Mouse (Mus musculus): ENCODE data around the gene Grm7.

Grm7 gene

DNA sequence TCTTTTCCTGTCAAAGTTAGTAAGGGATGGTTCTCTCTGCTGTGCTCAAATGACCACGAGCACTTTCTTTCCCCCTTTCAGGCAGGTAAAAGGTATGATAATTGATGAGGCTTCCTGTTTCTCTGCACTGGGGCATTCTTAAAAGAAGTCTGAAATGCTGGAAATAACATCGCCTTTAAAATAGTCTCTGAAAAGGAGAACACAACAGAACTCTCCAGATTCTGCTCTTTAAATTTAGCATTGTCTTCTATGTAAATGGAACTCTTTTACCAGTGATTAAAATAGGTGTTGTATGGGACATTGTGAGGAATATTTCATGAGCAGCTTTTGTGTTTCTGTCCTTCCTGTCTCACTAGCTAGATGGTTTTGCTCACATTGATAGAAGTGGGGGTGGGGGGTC, 393.7 kb downstream of the Grm7 start:
- DNase-seq = no peak

DNA sequence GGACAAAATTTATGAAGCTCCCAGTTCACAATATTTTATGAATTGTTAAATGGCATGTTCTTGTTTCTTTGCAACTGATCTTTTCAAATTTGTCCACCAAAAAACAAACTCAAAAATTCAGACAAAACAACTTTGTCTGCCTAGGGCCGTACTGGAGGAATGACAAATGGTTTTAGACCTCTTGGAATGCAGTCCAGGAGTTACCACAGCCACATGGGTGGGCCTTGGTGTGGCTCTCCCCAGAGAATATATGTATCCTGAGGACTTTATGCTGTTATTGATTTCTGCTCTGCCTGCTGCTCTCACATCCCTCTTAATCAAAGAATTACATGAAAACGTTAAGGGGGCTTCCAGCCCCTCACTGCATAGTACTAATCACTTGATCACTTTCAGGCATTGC, 400.5 kb downstream of the Grm7 start:
- DNase-seq = no peak

DNA sequence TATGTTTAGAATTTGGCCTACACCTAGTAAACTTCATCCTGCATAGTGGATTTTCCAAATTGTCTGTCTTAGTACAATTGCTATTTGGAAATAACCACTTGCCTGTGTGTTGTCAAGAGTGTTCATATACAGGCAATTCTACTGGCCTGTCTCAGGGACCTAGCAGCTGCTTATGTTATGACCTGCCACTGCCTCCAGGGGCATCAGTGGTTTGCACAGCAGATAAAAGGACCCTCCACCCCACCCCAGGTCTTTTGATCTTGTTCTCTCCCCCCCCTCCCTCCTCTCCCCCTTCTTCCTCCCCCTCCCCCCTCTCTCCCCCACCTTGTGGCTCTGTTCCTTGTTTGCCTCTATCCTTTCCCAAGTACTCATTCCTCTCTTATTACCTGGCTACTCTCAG, 403.9 kb downstream of the Grm7 start:
- DNase-seq = no peak

DNA sequence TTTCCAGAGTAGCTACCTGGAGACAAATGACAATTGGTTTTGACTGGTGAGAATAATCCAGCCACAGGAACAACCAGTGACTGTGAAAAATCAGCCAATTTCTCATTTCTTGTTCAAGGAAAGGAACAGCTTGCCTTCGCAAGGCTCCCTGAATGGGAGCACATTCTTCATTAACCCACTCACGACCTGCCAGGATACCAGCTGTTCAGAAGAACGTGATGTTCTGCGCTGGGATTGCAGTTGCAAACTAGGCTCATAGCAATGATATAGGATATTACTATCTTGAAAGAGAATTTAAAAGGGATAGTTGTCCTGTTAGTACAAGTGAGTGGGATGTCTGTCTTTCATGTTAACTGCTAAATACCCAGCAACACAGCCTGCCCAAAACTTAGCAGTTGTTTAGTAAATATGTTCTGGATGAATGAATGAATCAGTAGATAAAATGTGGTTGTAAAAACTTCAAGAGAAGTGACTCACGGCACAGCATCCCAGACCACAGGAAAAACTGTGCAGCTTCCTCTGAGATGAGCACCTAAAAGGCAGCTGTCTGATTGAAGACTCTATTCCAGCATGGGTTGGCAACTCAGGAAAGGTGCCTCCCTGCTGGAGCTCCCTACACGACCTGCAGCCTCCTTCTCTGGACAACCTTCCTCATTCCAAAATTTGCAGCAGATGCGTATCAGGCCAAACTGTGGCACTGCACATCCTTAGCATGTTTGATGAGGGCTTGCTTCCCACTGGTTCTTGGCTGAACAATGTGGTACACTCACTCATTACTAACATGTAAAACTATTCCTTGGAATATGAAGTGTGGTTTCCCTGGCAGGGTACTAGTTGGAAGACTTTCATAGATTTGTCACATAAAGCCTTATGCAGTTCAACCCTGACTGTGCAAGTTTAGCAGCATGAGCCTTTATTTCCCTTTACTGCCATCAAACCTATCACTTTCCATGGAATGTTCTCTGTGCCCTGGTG, 408.9 kb downstream of the Grm7 start:
- DNase-seq = no peak

DNA sequence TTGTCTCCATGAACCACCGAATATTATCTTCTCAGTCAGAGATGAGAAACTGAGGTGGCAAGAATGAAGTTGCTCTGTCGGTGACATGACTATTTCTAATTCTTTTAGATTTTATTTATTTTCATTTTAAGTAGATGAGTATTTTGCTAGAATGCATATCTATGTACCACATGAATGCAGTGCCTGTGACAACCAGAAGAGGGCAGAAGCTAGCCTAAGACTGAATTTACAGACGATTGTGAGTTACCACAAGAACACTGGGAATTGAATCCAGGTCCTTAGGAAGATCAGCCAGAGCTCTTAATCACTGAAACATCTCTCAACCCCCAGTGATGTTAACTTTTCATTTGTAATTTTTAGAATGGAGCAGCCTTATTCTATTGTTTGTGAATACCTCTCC, 412.4 kb downstream of the Grm7 start:
- peak in 1 of 2 experiments; percentile 11 for DNase-seq

DNA sequence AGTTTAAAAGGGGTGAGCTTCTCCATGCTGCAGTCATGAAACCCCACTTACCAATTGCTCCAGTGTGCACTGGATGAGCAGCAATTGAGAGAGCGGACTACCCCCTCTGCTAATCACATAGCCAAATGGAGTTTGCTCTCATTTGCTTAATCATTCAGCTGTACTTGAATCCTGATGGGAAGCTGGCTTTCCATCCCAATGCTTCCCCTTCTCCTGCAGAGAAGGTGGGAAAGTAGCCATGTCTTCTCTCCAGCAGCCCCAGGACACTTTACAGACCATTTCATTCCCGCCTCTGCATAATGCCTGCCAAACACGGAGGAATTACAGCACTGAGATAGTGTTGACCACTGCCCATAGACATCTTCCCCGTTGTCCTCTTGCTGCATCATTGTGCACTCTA, 414.6 kb downstream of the Grm7 start:
- DNase-seq = no peak

DNA sequence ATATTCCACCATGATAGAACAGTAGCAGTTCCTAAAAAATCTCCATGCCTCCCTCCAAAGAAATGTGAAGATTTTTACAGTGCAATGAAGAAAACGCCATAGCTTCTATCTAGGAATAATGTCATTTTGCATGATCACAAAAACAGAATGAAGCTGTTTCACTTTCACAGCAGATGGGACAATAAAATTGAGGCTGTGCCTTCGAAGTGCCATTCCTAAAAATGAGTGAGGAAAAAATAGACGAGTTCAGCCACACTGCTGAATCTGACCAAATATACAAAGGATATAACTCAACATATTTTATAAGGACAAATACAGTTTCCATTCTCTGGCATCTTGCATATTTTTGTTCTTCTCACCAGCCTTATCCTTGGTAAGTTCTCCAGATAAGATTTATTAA, 439.2 kb downstream of the Grm7 start:
- DNase-seq = no peak

DNA sequence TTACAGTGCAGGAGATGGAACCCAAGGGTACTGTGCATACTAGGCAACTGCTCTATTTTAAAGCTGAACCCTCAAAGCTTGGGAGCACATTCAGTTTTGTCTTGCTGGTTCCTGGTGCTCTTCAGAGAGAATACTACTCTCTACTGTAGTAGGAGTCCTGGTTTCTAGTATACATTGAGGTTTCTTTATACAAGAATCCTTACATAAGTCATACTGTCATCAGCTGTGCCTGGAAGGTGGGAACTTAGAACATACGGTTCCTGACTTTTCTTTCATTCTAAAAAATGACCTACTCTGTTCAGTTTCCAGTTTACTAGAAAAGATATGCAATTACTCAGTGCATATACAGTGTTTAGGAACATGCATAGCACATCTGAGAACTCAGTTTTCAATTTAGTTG, 449.4 kb downstream of the Grm7 start:
- DNase-seq = no peak

DNA sequence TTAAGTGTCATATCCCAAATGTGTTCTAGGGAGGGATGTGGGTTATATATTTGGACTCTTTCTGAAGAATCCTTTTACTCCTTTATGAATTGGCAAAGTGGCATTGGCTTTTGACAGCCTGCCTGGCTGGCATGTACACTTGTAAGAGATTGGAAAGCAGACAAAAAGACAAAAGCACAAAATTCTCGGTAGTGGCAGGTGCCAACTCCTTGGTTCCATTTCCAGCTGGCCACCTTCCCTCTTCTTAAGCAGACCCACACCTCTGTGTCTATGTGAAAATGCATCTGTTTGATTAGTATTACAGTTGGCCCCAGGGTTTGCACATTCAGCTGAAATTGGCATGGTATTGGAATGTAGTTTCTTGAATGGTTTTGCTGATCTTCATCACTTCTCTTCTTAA, 460.1 kb downstream of the Grm7 start:
- DNase-seq = no peak

DNA sequence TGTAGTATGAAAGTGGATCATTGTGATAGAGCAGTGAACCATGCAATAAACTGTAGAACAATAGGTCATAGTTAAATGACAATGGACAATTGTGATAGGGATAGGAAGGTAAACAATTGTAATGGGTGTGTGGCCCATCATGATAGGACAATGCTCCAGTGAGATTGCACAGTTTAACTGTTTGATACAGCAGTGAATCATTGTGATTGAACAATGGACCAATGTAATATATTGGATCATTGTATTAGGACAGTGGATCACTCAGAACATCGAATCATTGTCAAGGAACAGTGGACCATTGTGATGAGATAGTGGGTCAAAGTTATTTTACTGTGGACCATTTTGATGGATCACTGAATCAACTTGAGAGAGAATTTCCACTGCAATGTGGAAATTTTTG, 515.7 kb downstream of the Grm7 start:
- no peak for DNase-seq

DNA sequence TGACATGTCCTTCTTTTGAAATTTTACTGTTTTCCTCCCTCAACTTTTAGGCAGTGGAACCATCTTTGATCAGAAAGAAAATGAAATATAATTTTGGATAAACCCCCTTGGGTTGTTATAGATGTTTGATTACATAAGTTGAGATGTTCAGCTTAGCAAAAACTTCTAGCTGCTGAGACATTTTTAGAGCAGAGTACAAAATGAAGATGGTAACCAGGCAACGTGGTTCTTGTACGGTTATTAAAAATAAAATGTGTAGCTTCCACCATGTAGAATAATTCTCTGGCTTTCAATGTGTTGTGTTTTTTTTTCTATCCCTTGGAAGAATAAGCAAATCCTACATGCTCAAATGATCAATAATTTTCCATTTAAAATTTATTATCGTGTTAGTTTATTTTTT, 550.0 kb downstream of the Grm7 start:
- no peak for DNase-seq

DNA sequence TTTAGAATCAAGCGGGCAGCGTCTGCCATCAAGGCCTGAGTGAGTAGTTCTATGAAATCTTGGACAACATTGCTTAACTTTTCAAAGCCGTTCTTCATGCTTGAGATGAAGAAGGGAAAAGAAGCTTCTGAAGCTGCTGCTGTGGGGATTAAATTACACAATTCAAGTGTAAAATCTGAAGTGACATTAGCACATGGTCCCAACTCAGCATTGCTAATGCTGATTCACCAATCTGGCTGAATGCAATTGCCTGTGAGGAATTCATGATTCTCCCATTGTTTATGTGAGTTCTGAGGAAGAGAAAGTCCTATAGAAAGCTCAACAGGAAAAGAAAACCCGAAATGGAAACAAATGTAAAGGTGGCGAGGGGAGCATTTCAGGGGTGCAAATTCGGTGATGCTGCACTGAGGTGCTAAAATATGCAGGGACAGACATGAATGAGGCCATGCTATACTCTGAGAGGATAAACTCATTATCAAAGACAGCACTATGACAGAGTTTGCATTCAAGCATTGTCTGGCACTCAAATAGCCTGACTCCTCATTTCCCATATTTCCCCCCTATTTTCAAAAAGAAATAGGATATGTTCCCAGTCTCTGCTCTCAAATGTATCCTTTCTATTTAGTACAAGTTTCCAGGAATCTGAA, 575.8 kb downstream of the Grm7 start:
- no peak for DNase-seq

DNA sequence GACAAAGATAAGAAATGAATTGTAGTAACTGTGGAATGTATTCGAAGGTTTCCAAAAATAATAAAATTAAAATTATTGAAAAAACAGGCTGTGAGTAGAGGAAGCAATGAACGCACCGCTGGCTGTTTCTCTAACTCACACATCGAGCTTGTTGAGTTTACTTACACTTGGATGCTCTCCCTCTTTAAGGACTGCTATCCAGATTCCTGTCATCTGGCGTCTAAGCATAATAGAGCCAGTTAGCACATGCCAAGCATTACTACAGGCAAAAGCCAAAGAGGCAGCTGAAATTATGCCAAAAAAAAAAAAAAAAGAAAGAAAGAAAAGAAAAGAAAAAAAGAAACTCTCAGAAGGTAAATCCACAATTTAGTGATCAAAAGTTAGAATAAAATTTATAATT, 609.8 kb downstream of the Grm7 start:
- DNase-seq = peak in 1 of 2 experiments; percentile 2

DNA sequence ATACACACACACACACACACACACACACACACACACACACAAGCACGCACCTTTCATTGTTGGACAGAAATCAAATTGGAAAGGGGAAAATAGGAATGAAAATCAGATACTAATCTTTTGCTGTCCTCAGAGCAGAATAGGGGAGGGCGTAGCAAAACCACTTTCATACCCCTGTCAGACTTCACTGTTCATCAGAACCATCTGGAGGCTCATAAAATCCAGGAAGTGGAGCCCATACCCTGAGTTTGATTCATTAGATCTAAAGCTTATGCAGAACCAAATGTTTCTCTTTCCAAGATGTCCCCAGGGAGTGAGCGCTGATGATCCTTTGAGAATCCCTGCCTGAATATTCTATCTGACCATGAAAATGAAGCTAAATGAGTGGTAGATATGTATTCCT, 611.6 kb downstream of the Grm7 start:
- DNase-seq = peak in 1 of 2 experiments; percentile 1

DNA sequence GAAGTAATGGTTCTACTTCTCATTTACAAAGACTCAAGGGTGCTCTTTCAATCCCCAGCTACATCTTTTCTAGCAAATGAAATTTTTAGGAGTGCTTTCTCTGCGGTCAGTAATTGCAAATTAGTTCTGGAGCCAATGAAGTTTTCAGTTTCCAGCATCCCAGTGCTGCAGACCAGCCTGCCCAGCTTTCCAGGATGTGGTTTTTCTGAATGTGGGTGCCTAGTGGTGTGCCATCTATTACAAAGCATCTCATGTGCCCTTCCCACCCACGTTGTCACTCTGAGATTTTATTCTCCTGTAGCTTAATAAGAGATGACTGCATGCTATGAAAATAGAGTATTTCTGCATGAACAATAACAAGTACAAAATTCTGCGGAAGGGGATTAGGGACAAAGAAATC, 612.9 kb downstream of the Grm7 start:
- no peak for DNase-seq

DNA sequence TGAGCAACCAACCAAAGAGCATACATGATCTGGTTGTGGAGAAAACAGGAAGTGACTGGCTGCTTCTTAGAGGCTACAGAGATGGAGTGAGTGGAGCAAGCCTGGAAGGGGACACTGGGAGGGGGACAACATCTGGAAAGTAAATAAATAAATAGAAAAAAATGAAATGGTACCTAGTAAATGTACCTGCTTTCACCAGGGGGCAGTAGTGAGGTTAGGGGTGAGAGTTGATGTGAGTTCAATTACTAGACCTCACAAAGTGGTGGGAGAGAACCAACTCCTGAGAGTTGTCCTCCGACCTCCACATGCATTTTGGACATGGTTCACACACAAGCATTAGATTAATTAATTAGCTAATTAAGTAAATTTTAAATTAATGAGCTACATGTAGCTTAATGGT, 615.8 kb downstream of the Grm7 start:
- no peak for DNase-seq

DNA sequence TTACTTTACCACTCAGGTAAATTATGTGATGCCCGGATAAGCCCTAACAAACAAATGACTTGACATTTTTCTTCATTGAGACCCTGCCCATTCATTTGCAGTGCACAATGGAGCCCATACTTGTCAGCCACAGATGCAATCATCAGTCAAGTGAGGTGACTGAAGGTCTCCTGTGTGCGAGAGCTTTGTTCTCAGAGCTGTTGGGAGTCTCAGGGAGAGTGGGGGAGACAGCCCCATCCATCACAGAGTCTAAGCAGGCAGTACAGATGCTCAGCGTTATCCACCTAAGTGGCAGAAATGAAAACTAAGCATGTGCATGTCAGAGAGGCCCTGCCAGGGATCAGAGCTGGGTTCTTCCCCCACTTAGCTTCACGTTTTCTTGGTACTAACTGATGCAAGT, 631.3 kb downstream of the Grm7 start:
- no peak for DNase-seq

DNA sequence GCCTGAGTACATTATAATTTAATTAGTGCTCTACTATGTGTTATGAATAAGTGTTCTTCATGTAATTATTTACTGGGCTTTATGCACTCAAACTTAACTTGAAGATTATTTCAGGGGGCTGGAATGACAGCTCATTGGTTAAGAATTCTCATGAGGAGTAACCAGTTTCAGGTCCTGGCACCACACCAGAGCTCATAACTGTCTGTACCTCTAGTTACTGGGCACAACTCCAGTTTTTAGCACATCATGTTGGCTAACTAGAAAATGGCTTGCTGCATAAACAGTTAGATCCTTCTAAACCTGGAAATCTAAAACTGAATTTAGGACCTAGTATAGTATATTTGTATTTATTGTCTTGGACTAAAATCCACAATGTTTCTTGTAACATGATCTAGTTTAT, 633.1 kb downstream of the Grm7 start:
- DNase-seq = no peak

DNA sequence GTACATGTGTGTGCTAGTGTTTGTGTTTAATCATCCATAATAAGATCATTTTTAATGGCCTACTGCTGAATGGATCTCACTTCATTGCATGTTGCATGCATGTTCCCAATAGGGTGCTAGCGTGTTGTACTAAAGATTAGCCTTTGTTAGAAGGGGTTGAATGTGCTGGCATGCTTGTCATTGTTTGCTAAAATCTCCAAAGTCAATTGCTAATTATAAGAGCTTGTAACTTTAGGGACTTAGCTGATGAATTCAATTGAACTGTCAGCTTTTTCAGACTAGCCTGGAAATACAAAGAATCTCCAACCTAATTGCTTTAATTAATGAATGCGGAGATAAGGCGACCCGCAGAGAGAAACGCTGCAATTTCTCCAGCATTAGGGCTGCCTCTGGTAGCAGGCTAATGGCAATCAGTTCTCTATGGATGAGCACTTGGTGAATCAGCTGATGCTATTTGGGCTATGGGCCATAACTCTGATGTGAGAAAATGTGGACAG, 648.2 kb downstream of the Grm7 start:
- no peak for DNase-seq

DNA sequence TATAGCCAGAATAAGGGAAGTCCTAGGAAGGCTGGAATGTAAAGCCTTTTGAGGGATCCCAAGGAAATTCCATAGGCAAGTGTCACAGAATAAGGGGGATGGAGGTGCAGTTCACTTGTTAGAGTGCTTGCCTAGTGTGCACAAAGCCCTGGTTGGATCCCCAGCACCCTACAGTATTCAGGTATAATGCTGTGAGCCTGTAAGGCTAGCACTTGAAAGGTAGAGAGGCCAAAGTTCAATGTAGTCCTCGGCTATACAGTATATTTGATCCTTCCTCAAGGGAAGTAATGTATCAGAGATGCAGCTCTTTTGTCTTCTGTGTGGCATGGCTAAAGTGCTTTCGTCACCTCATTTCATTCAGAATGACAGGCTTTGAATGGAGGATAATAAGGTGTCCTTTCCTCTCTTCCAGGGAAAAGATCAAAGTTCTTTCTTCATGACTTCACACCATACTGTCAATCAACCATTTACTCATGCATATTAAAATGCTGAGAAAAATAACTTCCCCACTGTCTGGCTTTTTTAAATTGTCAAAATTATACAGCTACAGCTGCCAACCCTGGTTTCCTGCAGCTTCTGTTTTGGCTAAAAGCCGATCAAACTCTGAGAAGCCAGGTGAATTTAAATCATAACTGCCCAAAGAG, 658.7 kb downstream of the Grm7 start:
- DNase-seq = no peak

DNA sequence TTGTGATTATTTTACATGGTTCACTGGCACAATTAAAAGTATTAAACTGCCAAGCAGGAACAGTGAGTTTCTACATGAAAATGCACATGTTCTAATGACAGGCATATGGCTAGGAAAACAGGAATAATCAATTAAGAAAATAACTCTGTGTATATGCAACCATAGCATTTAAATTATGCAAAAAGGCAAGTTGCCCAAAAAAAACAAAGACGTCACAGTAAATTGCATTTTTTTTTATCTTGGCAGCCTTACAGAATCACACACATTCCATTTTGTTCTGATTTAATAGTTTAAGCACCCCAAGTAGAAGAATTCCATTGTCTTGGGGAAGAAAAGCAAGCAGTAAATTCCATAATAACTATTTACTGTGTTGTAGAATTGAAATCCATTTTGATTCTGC, 716.3 kb downstream of the Grm7 start:
- no peak for DNase-seq

DNA sequence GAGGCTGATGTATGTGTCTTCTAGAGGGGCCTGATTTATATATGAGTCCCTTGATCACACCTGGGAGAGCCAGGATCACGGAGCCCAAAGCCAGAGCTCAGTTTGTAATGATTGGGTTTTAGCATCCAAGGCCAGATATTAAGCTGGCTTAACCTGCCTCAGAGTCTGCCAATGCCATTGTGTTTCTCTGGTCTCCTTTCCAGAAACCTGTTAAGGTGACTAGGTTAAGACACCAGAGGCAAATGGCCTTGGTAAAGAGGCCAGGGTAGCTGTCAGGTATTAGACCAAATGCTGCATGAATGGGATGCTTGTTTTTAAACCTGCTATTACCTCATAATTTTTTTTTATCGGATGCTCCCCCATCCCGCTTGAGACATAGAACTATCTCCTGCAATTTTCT, 722.7 kb downstream of the Grm7 start:
- DNase-seq = no peak

DNA sequence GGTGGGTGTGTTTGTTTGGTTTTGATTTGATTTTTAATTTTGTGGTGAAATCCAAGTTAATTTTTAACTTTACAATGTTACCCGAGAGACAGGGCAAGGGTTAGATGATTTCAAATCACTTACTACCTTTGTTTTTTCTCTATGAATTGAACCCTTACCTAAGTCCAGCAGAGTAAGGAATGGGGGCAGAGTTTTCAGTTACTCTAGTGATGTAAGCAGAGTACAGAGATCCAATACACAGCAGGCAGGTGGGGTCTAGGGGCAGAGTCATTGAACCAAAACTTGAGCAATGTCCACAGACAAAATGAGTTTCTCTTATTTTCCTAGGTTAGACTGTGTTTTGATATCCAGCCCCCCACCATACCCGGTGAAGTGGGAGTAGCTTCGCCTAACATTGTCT, 723.2 kb downstream of the Grm7 start:
- peak; percentile 47 to 80 for DNase-seq

DNA sequence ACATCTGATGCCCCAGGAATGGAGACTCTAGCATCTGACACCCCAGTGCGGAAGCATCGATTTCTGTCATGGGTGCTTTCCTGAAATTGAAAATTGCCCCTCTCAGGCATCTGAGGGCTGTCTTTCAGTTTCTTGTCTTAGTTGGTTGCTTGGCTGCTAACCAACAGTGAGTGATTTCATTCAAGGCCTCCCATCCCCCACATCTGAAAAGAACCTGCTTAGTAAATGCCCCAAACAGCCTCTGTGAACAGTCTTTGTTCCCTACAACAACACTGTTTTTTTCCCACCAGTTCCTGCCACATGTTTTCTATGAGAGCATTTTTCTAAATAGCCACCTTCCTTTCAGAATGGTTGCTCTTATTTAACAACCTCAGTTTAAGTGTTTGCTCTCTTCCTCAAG, 723.6 kb downstream of the Grm7 start:
- peak; percentile 9 to 15 for DNase-seq

Measured in kidney, adult 8-10 months (tissue).